In the genomic region with DNA sequence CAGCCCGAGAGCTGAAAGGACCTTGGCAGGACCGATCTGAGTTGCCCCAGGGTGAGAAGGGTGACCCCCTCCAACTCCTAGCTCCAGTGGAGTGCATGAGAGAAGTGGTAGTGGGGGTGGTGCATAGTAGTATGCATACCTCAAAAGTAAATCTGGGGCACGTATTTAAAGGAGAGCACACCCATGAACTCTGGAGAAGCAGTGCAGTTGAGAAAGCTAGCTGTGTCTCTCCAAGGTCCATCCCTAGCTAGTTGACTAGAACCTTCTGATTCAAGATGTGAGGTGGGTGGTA, we compare ENCODE assay signal across 8 mouse cellular contexts. TPM values are rescaled to one million over a fixed set of nuclear protein-coding genes. Genes with fewer than 3 reads are reported as not detected.
DNase-seq lines count a peak whose midpoint lies in the region; ATAC-seq and TF ChIP-seq lines count a peak whose summit lies in the region.

No protein-coding gene starts in this region.

- peak overlapping the region; percentile 42 for H3K27ac ChIP-seq in left cerebral cortex, adult 2 months
- H3K27ac ChIP-seq in embryonic facial prominence, embryonic 12.5 days: peak overlapping the region; percentile 84
- 0 out of 2 replicates have a peak overlapping the region, but pooled peaks have one; percentile 9 for H3K27ac ChIP-seq in intestine, embryonic 15.5 days

- H3ac ChIP-seq in myocyte (ENCODE audit: control insufficient read depth, insufficient read length): peak overlapping the region; percentile 3

- TF ChIP-seq POLR2A in myocyte (IDR thresholded peaks at IDR 0.05; ENCODE audit: insufficient read length, low read depth): no peak

- no peaks in the 10 kb centered on the region for H3K36me3 ChIP-seq in embryonic facial prominence, embryonic 12.5 days
- no peaks in the 10 kb centered on the region for H3K36me3 ChIP-seq in intestine, embryonic 15.5 days
- no peaks in the 10 kb centered on the region for H3K36me3 ChIP-seq in myocyte (ENCODE audit: control insufficient read depth, insufficient read depth)

- 0% methylated on average over 3 of the region's 3 CpGs for WGBS in embryonic facial prominence, embryonic 12.5 days
- WGBS in intestine, embryonic 15.5 days: 1% methylated on average over 3 of the region's 3 CpGs

- peak overlapping the region; percentile 74 for H3K9ac ChIP-seq in embryonic facial prominence, embryonic 12.5 days
- H3K9ac ChIP-seq in intestine, embryonic 15.5 days: peak overlapping the region; percentile 72

- H3K9me3 ChIP-seq in embryonic facial prominence, embryonic 12.5 days: no peaks in the 10 kb centered on the region
- H3K9me3 ChIP-seq in intestine, embryonic 15.5 days: no peaks in the 10 kb centered on the region

- no peaks in the 10 kb centered on the region for H3K27me3 ChIP-seq in embryonic facial prominence, embryonic 12.5 days
- no peaks in the 10 kb centered on the region for H3K27me3 ChIP-seq in intestine, embryonic 15.5 days (replicated peaks)
- no peaks in the 10 kb centered on the region for H3K27me3 ChIP-seq in myocyte (ENCODE audit: control insufficient read depth, insufficient read depth, insufficient read length)

- peak overlapping the region; percentile 92 for H3K4me2 ChIP-seq in embryonic facial prominence, embryonic 12.5 days (replicated peaks)
- H3K4me2 ChIP-seq in intestine, embryonic 15.5 days (replicated peaks): peak overlapping the region; percentile 88
- H3K4me2 ChIP-seq in myocyte (ENCODE audit: low read depth): peak overlapping the region; percentile 98

- H3K4me3 ChIP-seq in left cerebral cortex, adult 2 months: peak overlapping the region; percentile 68
- H3K4me3 ChIP-seq in embryonic facial prominence, embryonic 12.5 days: peak overlapping the region; percentile 64
- H3K4me3 ChIP-seq in intestine, embryonic 15.5 days (replicated peaks): peak overlapping the region; percentile 57
- H3K4me3 ChIP-seq in myocyte: peak overlapping the region; percentile 20

- H3K79me2 ChIP-seq in myocyte (ENCODE audit: control insufficient read depth, insufficient read depth): no peaks in the 10 kb centered on the region

- TF ChIP-seq CTCF in left cerebral cortex, adult 2 months (IDR thresholded peaks at IDR 0.05): no peak

- H3K4me1 ChIP-seq in embryonic facial prominence, embryonic 12.5 days: peaks cover 66% of the 10 kb centered on the region
- H3K4me1 ChIP-seq in intestine, embryonic 15.5 days (replicated peaks): peaks cover 46% of the 10 kb centered on the region

- intact Hi-C loops in left cerebral cortex, adult 2 months (cut with DNase I): loop anchor here (10.0 kb wide), 1 partner anchor 794 kb away; no protein-coding TSS in a partner anchor
- intact Hi-C loops in left cerebral cortex, postnatal 36 days (cut with DNase I): no loop called here

- no peak for DNase-seq in left cerebral cortex, adult 2 months (ENCODE audit: extremely low spot score in 1 of 2, low spot score in 2 of 2)
- DNase-seq in left cerebral cortex, postnatal 36 days (ENCODE audit: low spot score in 2 of 2): no peak
- DNase-seq in cerebellum, postnatal 25 days: no peak
- DNase-seq in layer of hippocampus, postnatal 36 days: no peak
- no peak for DNase-seq in natural killer cell, adult 2 months (ENCODE audit: low spot score in 2 of 2)

- ATAC-seq in embryonic facial prominence, embryonic 12.5 days (ENCODE audit: insufficient number of reproducible peaks, insufficient read depth, low FRiP score, low TSS enrichment): no peak; the same call in 1 of the 2 replicates
- ATAC-seq in intestine, embryonic 15.5 days: no peak

TF ChIP-seq in myocyte, 11 proteins besides CTCF, POLR2A, EP300 and RAD21:
- no peak for TF ChIP-seq TCF12 (IDR thresholded peaks at IDR 0.05; ENCODE audit: insufficient read depth, poor library complexity, severe bottlenecking)
- no peak for TF ChIP-seq E2F4 (IDR thresholded peaks at IDR 0.05; ENCODE audit: insufficient read depth)
- no peak for TF ChIP-seq USF1 (IDR thresholded peaks at IDR 0.05; ENCODE audit: low read depth)
- no peak for TF ChIP-seq SRF (IDR thresholded peaks at IDR 0.05; ENCODE audit: control insufficient read depth, insufficient read length, low read depth)
- no peak for TF ChIP-seq REST (IDR thresholded peaks at IDR 0.05; ENCODE audit: insufficient read depth, insufficient read length)
TF ChIP-seq in myocyte: peak in this region for 0.

RNA-seq across cellular contexts. Expression of a gene that starts 17.0 kb away (rescaled TPM):
- 1 to 10 TPM; 9.4 TPM for total RNA-seq in left cerebral cortex, adult 2 months (2021)
- total RNA-seq in left cerebral cortex, postnatal 36 days (2021): 1 to 10 TPM; 8.5 to 9.9 TPM
- polyA plus RNA-seq in embryonic facial prominence, embryonic 12.5 days (2016; fragmentation: Nextera tagmentation; extraction: Ambion mirVana): 48.0 and 50.0 TPM in 2 replicates
- 34.7 and 35.0 TPM in 2 replicates for polyA plus RNA-seq in intestine, embryonic 15.5 days (2015; fragmentation: Nextera tagmentation; extraction: Ambion mirVana)
- 15.2 TPM for polyA plus RNA-seq in myocyte (2012; fragmentation: generic; extraction: Trizol)
- total RNA-seq in layer of hippocampus, postnatal 36 days (2021): 10 to 100 TPM in 1 of 2 experiments, 1 to 10 TPM in 1; 8.9 to 10.4 TPM

RNA-seq across cellular contexts. Expression of a gene that starts 17.0 kb away (rescaled TPM):
- under 1 TPM; 0.49 to 0.75 TPM for total RNA-seq in left cerebral cortex, adult 2 months (2021)
- total RNA-seq in left cerebral cortex, postnatal 36 days (2021): 1 to 10 TPM; 1.0 to 1.2 TPM
- polyA plus RNA-seq in embryonic facial prominence, embryonic 12.5 days (2016; fragmentation: Nextera tagmentation; extraction: Ambion mirVana): 1.7 and 1.8 TPM in 2 replicates
- 0.50 and 0.58 TPM in 2 replicates for polyA plus RNA-seq in intestine, embryonic 15.5 days (2015; fragmentation: Nextera tagmentation; extraction: Ambion mirVana)
- polyA plus RNA-seq in myocyte (2012; fragmentation: generic; extraction: Trizol): 6.6 TPM
- total RNA-seq in layer of hippocampus, postnatal 36 days (2021): under 1 TPM; 0.52 to 0.58 TPM

RNA-seq across cellular contexts. Expression of a gene that starts 22.9 kb away (rescaled TPM):
- total RNA-seq in left cerebral cortex, adult 2 months (2021): 10 to 100 TPM; 26.6 to 28.1 TPM
- 10 to 100 TPM; 26.1 to 29.6 TPM for total RNA-seq in left cerebral cortex, postnatal 36 days (2021)
- 10.1 and 10.2 TPM in 2 replicates for polyA plus RNA-seq in embryonic facial prominence, embryonic 12.5 days (2016; fragmentation: Nextera tagmentation; extraction: Ambion mirVana)
- 15.1 and 16.3 TPM in 2 replicates for polyA plus RNA-seq in intestine, embryonic 15.5 days (2015; fragmentation: Nextera tagmentation; extraction: Ambion mirVana)
- 557 TPM for polyA plus RNA-seq in myocyte (2012; fragmentation: generic; extraction: Trizol)
- 10 to 100 TPM; 24.3 to 24.5 TPM for total RNA-seq in layer of hippocampus, postnatal 36 days (2021)

RNA-seq across cellular contexts. Expression of a gene that starts 38.1 kb away (rescaled TPM):
- 1,000 to 10,000 TPM; 2,213 to 2,341 TPM for total RNA-seq in left cerebral cortex, adult 2 months (2021)
- total RNA-seq in left cerebral cortex, postnatal 36 days (2021): 1,000 to 10,000 TPM; 2,116 to 2,547 TPM
- polyA plus RNA-seq in embryonic facial prominence, embryonic 12.5 days (2016; fragmentation: Nextera tagmentation; extraction: Ambion mirVana): 1,511 and 1,518 TPM in 2 replicates
- 1,893 and 1,941 TPM in 2 replicates for polyA plus RNA-seq in intestine, embryonic 15.5 days (2015; fragmentation: Nextera tagmentation; extraction: Ambion mirVana)
- polyA plus RNA-seq in myocyte (2012; fragmentation: generic; extraction: Trizol): 6,603 TPM
- 1,000 to 10,000 TPM; 2,856 to 3,180 TPM for total RNA-seq in layer of hippocampus, postnatal 36 days (2021)

Comparison
In these comparisons a context has a peak if more than half of its experiments do, and no peak if none do; other contexts are left out.
1. H3K27ac ChIP-seq: peak in every context shown above with its lines; median percentile 84 in embryonic facial prominence, embryonic 12.5 days; 42 in left cerebral cortex, adult 2 months; 9 in intestine, embryonic 15.5 days.